Mouse (Mus musculus) megakaryocyte, embryonic 14.5 days (primary cell): ENCODE data around the gene Tmod3.

Experiments
- FLI1 ChIP-seq: IDR thresholded peaks from 2 replicates; pipeline ENCODE4 v1.6.1; 2012; ENCODE audit warnings: low read length, inconsistent platforms, mixed read lengths
- GATA1 ChIP-seq: IDR thresholded peaks from 3 replicates; pipeline ENCODE4 v1.6.1; 2012; ENCODE audit warnings: mixed read lengths, low read length, inconsistent platforms, borderline replicate concordance

GRCm38 (mm10) chr9:75463050-75463660, 96.3 kb downstream of the Tmod3 start:
- no peak for TF ChIP-seq GATA1
- no peak for TF ChIP-seq FLI1
